Mouse (Mus musculus) urinary bladder, postnatal 14 days (tissue): ENCODE data around the gene Hinfp.
"Not testable (repeated sequence)": the region's sequence is repeated elsewhere in the genome, so short reads cannot be mapped to it uniquely, and the experiment has no call there.

Experiments
- DNase-seq: peaks from one replicate; pipeline ENCODE4 v3.0.0; 2021; ENCODE audit warnings: low spot score

The Hinfp gene

GRCm38 (mm10) chr9:44332918-44333638 lies 27.6 kb upstream of the Hinfp start:
- no peak for DNase-seq

GRCm38 (mm10) chr9:44330736-44331135 lies 25.3 kb upstream of the Hinfp start:
- no peak for DNase-seq

- no peak for DNase-seq
These were observed 22.5 kb upstream of the Hinfp start for GRCm38 (mm10) chr9:44327926-44328325.

GRCm38 (mm10) chr9:44327064-44327711 lies 21.7 kb upstream of the Hinfp start:
- peak; percentile 57 for DNase-seq

GRCm38 (mm10) chr9:44326371-44327063 lies 21.0 kb upstream of the Hinfp start:
- peak; percentile 87 for DNase-seq

GRCm38 (mm10) chr9:44325768-44326370 lies 20.4 kb upstream of the Hinfp start, which contains the start of gene Dpagt1:
TSS of gene Dpagt1 (plus strand) at chr9:44326019.
- no peak for DNase-seq

- not testable (repeated sequence) for DNase-seq
These were observed 19.7 kb upstream of the Hinfp start for GRCm38 (mm10) chr9:44325032-44325767.

GRCm38 (mm10) chr9:44324147-44324546 lies 18.7 kb upstream of the Hinfp start:
- no peak for DNase-seq

GRCm38 (mm10) chr9:44323656-44324055 lies 18.2 kb upstream of the Hinfp start:
- not testable (repeated sequence) for DNase-seq

GRCm38 (mm10) chr9:44320799-44321133 lies 15.3 kb upstream of the Hinfp start:
- no peak for DNase-seq

GRCm38 (mm10) chr9:44319887-44320798 lies 14.7 kb upstream of the Hinfp start, which contains the start of gene C2cd2l:
TSS of gene C2cd2l (minus strand) at chr9:44320285.
- peak; percentile 93 for DNase-seq

GRCm38 (mm10) chr9:44319105-44319886 lies 13.8 kb upstream of the Hinfp start:
- DNase-seq: peak; percentile 16

- no peak for DNase-seq
These were observed 13.3 kb upstream of the Hinfp start for GRCm38 (mm10) chr9:44318826-44319095.

- DNase-seq: no peak
These were observed 12.8 kb upstream of the Hinfp start for GRCm38 (mm10) chr9:44318076-44318825.

- DNase-seq: no peak
These were observed 12.0 kb upstream of the Hinfp start for GRCm38 (mm10) chr9:44317452-44317851.

- DNase-seq: no peak
These were observed 9.4 kb upstream of the Hinfp start for GRCm38 (mm10) chr9:44314910-44315309.

GRCm38 (mm10) chr9:44314257-44314547 lies 8.7 kb upstream of the Hinfp start:
- DNase-seq: no peak

- no peak for DNase-seq
These were observed 8.2 kb upstream of the Hinfp start for GRCm38 (mm10) chr9:44313476-44314256.
